Mouse (Mus musculus): Measurements from ENCODE around the gene Tomm70a. TPM values are rescaled to one million over a fixed set of nuclear protein-coding genes. Genes with fewer than 3 reads are reported as not detected.

Gene Tomm70a
- 100 to 1,000 TPM; 107 to 110 TPM for total RNA-seq (2021)
- long read RNA-seq, experiment 1, full-length matches to known transcripts = 157 of 194 reads
- long read RNA-seq, experiment 1, partial matches to known transcripts = 33 of 194 reads
- long read RNA-seq, experiment 1, other reads (novel, unspliced or antisense) = 4 of 194 reads
- long read RNA-seq, experiment 2, full-length matches to known transcripts = 117 of 140 reads
- long read RNA-seq, experiment 2, partial matches to known transcripts = 22 of 140 reads
- long read RNA-seq, experiment 2, other reads (novel, unspliced or antisense) = 1 of 140 reads

- DNase-seq (ENCODE audit: low spot score in 2 of 2) = peak; percentile 92 to 99
- intact Hi-C loops (cut with DNase I) = no loop called here
Measured at GRCm38 (mm10) chr16:57120913-57121815, at the start of gene Tomm70a. Gene Tomm70a (plus strand): TSS chr16:57121703.

DNA sequence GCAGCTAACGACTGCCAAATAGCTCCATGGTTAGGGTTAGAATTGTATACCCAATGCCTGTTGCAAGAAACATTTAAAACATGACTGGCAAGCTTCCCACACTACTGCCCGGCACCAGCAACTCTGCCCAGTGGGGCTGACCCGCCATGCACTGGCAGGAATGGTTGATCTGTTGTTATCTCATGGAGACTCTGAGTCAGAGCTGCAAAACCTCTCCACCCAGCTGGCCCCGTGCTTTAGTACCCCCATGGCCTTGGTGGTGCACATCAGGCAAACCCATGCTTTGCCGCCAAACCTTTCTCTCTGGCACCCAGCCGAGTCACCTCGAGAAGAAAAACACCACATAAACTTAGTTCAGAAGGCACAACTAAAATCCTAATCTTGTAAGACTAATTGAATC is 45.5 kb upstream of the Tomm70a start:
- no peak for DNase-seq (ENCODE audit: low spot score in 2 of 2)
- intact Hi-C loops (cut with DNase I) = no loop called here

DNA sequence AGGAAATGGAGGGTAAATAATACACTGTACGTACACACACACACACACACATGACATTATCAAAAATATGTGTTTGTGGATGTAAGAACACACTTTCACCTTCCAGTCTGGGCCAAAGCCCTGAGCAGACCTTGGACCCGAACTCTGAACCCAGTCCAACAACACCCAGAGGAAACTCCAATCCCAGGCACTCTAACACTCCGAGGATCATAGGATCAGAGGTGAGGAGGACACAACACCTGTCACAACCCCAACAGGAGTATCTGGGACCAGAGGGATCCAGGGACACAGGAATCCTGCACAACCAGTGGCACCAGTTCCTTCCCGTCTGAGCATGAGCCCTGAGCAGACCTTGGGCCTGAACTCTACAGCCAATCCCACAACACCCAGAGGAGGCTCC is 41.9 kb upstream of the Tomm70a start:
- intact Hi-C loops (cut with DNase I) = no loop called here
- no peak for DNase-seq (ENCODE audit: low spot score in 2 of 2)

GRCm38 (mm10) chr16:57092460-57092859 is 29.0 kb upstream of the Tomm70a start:
- intact Hi-C loops (cut with DNase I) = loop anchor here (5.0 kb wide), 1 partner anchor 320 kb away; no protein-coding TSS in a partner anchor
- peak; percentile 69 to 71 for DNase-seq (ENCODE audit: low spot score in 2 of 2)

DNA sequence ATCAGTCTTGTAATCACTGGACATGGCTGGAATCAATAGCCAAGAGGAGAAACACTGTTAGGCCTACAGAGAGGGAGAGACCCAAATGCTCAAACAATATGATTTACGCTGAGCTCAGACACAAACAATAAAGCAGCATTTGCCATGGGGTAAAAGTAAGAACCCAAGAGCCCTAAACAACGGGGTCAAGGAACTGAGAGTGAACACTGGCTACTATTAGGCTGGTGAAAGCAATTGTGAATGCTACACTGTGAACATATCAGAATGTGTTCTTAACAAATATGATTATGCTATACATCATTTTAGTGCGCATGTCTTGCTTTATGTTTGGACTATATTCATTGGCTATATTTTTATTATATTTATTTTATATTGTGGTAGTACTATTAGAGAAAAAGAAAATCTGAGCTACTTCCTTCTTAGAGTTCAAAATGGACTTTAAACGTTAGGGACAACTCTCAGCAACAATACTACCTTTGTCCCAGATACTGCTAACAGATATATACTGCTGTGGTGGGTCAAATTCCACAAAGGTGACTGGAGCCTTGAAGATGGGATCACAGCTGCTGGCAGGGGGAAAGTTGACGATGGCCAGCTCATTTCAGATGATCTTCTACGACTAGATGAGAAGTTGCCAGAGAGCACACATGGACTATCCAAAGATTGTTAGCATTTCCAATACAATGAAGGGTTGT is 28.4 kb upstream of the Tomm70a start:
- intact Hi-C loops (cut with DNase I) = loop anchor here (5.0 kb wide), 1 partner anchor 321 kb away; no protein-coding TSS in a partner anchor
- DNase-seq (ENCODE audit: low spot score in 2 of 2) = no peak

GRCm38 (mm10) chr16:57098468-57099144 is 22.9 kb upstream of the Tomm70a start:
- no peak for DNase-seq (ENCODE audit: low spot score in 2 of 2)
- intact Hi-C loops (cut with DNase I) = no loop called here

GRCm38 (mm10) chr16:57099572-57100237 is 21.8 kb upstream of the Tomm70a start:
- DNase-seq (ENCODE audit: low spot score in 2 of 2) = no peak
- intact Hi-C loops (cut with DNase I) = no loop called here

DNA sequence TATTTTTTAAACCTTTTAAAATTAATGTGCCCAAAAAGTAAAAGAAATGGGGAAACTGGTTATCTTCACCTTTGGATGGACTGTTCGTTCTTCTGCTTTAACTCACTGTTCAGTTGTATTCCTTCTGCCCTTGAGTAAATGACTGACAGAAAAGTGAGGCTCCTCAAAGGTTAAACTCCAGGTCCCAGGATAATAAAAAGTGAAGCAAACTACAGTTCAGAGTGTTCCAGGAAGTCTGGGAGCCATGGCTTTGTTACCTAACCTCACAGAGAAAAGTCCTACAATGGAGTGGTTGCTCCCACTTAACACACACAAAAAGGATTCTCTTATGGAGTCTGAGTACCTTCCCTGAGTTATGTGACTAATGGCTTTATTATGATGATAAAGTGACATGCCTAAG is 20.3 kb upstream of the Tomm70a start:
- intact Hi-C loops (cut with DNase I) = no loop called here
- DNase-seq (ENCODE audit: low spot score in 2 of 2) = no peak

GRCm38 (mm10) chr16:57106185-57106960 is 15.1 kb upstream of the Tomm70a start:
- DNase-seq (ENCODE audit: low spot score in 2 of 2) = no peak
- intact Hi-C loops (cut with DNase I) = no loop called here

- intact Hi-C loops (cut with DNase I) = no loop called here
- no peak for DNase-seq (ENCODE audit: low spot score in 2 of 2)
Measured at GRCm38 (mm10) chr16:57116066-57116465, 5.4 kb upstream of the Tomm70a start.

GRCm38 (mm10) chr16:57117562-57117961 is 3.9 kb upstream of the Tomm70a start:
- intact Hi-C loops (cut with DNase I) = no loop called here

GRCm38 (mm10) chr16:57121816-57122415 is 413 bp downstream of the Tomm70a start:
- peak in 1 of 2 experiments; percentile 8 for DNase-seq (ENCODE audit: low spot score in 2 of 2)
- intact Hi-C loops (cut with DNase I) = no loop called here

More at GRCm38 (mm10) chr16:57117562-57117961, 3.9 kb upstream of the Tomm70a start:
- no peak for DNase-seq (ENCODE audit: low spot score in 2 of 2)

DNA sequence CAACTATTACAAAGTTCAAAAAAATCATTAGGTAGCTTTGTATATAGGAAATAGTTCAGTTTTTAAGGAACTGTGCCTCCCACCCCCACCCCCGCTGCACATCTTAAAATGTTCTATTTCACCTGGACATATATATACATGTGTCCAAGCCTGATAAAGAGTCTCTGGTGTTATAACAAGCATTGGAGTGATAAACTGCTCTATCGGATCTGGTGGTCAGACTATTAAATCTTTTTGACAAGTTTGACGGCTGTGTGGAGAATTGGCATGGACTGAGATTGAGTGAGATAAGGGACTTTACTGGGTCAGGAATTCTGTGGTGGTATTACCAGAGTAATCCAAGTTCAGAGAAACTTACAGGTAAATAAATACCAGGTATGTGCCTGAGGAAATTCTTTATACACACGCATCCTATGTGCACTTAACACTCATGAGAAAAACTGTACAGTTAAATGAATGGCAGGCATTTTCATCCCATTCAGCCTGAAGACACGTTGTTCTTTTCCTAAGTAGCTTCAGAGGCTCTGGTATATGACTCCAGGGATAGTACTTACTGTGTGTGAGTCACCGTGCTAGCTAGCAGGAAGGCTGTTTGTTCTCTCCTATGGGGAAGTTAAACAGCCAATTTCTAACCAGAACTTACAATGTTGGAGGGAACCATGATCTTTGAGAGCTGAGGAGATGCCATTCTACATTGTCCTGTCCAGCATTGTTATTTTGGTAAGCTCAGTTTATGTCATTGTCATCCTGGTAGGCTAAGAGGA is 1.4 kb downstream of the Tomm70a start:
- DNase-seq (ENCODE audit: low spot score in 2 of 2) = peak in 1 of 2 experiments; percentile 8
- intact Hi-C loops (cut with DNase I) = no loop called here

DNA sequence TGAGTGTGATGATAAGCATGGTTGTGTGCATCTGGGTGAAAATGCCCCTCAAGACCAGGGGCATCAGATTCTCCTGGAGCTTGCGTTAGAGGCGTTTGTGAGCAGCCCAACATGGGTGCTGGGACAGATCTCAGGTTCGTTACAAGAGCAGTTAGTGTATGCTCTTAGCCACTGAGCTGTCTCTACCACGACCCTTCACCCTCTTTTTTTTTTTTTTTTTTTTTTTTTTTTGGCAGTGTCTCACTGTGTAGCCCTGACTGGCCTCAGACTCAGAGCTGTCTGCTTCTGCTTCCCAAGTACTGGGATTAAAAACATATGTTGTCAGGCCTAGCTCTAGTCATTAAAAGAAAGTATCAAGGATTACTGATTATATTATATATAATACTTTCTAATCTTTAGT is 4.8 kb downstream of the Tomm70a start:
- DNase-seq (ENCODE audit: low spot score in 2 of 2) = no peak
- intact Hi-C loops (cut with DNase I) = no loop called here

GRCm38 (mm10) chr16:57127825-57128224 is 6.3 kb downstream of the Tomm70a start:
- intact Hi-C loops (cut with DNase I) = no loop called here

DNA sequence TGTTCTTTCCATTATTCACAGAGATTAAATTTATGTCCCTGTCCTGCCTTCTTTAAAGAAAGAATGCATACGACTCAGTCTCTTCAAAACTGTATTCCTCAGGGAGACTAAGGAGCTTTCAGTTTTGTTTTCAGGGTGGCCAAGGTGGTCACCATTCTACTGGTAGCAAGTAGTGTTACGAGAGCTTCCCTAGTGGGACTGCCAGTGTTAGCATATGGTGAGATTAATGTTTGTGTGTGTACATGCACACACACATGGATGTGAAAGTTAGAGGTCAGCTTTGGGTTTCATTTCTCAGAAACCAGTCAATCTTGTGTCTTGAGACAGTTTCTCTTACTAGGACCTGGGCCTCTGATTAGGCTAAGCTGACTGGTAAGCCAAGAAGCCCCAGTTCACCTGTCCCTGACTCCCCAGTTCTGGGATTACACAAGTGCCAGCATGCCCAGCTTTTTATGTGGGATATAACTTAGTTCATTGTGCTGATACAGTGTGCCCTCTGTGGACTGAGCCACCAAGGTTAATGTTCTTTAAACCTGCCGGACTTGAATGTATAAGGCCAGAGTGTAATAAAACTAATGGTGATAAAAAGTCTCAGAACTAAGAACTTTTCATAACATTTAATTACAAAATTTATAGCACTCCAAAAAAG is 9.4 kb downstream of the Tomm70a start:
- no peak for DNase-seq (ENCODE audit: low spot score in 2 of 2)
- intact Hi-C loops (cut with DNase I) = no loop called here

More at GRCm38 (mm10) chr16:57127825-57128224, 6.3 kb downstream of the Tomm70a start:
- DNase-seq (ENCODE audit: low spot score in 2 of 2) = no peak
